Mouse (Mus musculus): ENCODE measurements at regions not wholly inside any gene's neighbourhood (a gene's known extent, or its start where the extent isn't known, plus 50 kb on each side); places are given as distances from the start of the nearest gene placed in this dataset.
A peak's percentile ranks its signal among the peaks of the same experiment; 100 is the strongest.

DNA sequence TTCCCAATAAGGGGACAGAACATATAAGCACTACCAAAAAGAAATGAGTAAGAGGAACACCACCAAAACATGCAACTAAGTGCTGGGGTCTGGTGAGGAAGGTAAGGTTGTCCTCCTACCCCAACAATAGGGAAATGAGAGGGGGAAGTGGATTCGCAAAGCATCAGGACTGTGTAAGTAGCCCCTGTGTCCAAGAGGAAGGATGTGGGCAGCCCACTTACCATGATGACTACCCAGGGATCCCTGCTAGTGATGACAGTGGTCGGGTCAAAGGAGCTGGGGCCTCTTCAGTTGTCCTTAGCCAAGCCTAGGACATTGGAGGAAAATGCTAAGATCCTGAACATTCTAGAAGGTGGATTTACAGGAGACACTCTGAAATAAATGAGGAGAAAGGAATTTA lies 109.1 kb upstream of the Gls start:
- no peaks in the 10 kb centered on the region for H3K36me3 ChIP-seq (ENCODE audit: control insufficient read depth, insufficient read depth, low read length)
- TF ChIP-seq POLR2A (IDR thresholded peaks at IDR 0.05; ENCODE audit: insufficient read depth, low read depth, low read length) (no peak), CTCF (IDR thresholded peaks at IDR 0.05) (no peak), EP300 (IDR thresholded peaks at IDR 0.05; ENCODE audit: insufficient read depth, low read depth, low read length) (no peak)
- no peaks in the 10 kb centered on the region for H3K4me1 ChIP-seq (ENCODE audit: control insufficient read depth, insufficient read depth, low read length)
- H3K4me3 ChIP-seq = no peak overlapping the region
- DNase-seq = no peak
- no peaks in the 10 kb centered on the region for H3K79me2 ChIP-seq (replicated peaks; ENCODE audit: control insufficient read depth, insufficient read depth, low read length)
- intact Hi-C loops (cut with DNase I) = no loop called here
- no peak overlapping the region for H3K9ac ChIP-seq (ENCODE audit: low read depth, low read length)
- H3K27ac ChIP-seq = no peak overlapping the region
- H3K27me3 ChIP-seq (ENCODE audit: control insufficient read depth, insufficient read depth, low read length) = no peaks in the 10 kb centered on the region
- WGBS = 67% methylated on average over 2 of the region's 2 CpGs

DNA sequence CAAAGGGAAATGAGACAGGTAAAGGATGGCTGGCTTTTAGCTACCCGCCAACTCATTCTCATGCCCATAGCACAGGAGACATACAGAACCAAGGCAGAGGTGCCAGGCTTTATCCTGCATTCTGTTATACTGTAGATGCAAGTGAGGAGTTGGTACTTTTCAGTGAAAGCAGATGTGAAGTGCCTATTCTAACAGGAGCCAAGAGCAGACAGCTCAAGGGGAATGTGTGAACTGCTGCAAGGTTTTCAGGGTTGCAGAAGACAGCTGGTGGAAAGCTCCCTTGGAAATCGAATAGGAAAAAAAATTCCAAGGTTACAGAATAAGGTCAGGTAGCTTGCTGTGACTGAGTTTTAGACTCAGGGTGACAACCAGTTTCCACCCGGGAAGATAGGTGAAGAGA lies 105.7 kb upstream of the Gls start:
- no peaks in the 10 kb centered on the region for H3K27me3 ChIP-seq (ENCODE audit: control insufficient read depth, insufficient read depth, low read length)

DNA sequence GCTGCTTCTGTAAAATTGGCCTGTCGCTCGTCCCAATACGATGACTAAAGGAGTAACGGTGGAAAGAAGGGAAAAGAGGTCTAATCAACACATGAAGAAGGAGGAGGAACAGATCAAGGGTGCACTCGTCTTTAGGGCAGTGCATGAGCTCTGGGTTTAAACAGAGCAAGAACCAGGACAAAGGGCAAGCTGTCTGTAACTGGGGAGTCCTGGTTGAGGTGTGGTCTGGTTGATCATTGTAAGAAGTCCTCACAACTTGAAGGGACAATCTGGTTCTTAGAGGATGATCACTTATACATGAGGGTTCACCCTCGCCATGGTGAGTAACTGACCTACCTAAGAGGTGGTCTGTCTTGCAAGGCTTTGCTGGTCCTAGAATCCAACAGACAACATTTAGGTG lies 105.2 kb upstream of the Gls start:
- 84% methylated on average over 6 of the region's 6 CpGs for WGBS
- intact Hi-C loops (cut with DNase I) = no loop called here
- Histone ChIP-seq H3K36me3 (ENCODE audit: control insufficient read depth, insufficient read depth, low read length) (no peaks in the 10 kb centered on the region), H3K9ac (ENCODE audit: low read depth, low read length) (no peak overlapping the region), H3K79me2 (replicated peaks; ENCODE audit: control insufficient read depth, insufficient read depth, low read length) (no peaks in the 10 kb centered on the region), H3K4me1 (ENCODE audit: control insufficient read depth, insufficient read depth, low read length) (no peaks in the 10 kb centered on the region), H3K27ac (no peak overlapping the region), H3K27me3 (ENCODE audit: control insufficient read depth, insufficient read depth, low read length) (no peaks in the 10 kb centered on the region), H3K4me3 (no peak overlapping the region)
- DNase-seq = no peak
- TF ChIP-seq POLR2A (IDR thresholded peaks at IDR 0.05; ENCODE audit: insufficient read depth, low read depth, low read length) = no peak
- no peak for TF ChIP-seq CTCF (IDR thresholded peaks at IDR 0.05)
- TF ChIP-seq EP300 (IDR thresholded peaks at IDR 0.05; ENCODE audit: insufficient read depth, low read depth, low read length) = no peak

More for the DNA sequence above, 105.7 kb upstream of the Gls start:
- Histone ChIP-seq H3K9ac (ENCODE audit: low read depth, low read length) (no peak overlapping the region), H3K36me3 (ENCODE audit: control insufficient read depth, insufficient read depth, low read length) (no peaks in the 10 kb centered on the region), H3K79me2 (replicated peaks; ENCODE audit: control insufficient read depth, insufficient read depth, low read length) (no peaks in the 10 kb centered on the region), H3K27ac (no peak overlapping the region), H3K4me3 (no peak overlapping the region), H3K4me1 (ENCODE audit: control insufficient read depth, insufficient read depth, low read length) (no peaks in the 10 kb centered on the region)
- 73% methylated on average over 3 of the region's 3 CpGs for WGBS
- intact Hi-C loops (cut with DNase I) = no loop called here
- TF ChIP-seq POLR2A (IDR thresholded peaks at IDR 0.05; ENCODE audit: insufficient read depth, low read depth, low read length) (no peak), EP300 (IDR thresholded peaks at IDR 0.05; ENCODE audit: insufficient read depth, low read depth, low read length) (no peak), CTCF (IDR thresholded peaks at IDR 0.05) (no peak)
- DNase-seq = no peak

DNA sequence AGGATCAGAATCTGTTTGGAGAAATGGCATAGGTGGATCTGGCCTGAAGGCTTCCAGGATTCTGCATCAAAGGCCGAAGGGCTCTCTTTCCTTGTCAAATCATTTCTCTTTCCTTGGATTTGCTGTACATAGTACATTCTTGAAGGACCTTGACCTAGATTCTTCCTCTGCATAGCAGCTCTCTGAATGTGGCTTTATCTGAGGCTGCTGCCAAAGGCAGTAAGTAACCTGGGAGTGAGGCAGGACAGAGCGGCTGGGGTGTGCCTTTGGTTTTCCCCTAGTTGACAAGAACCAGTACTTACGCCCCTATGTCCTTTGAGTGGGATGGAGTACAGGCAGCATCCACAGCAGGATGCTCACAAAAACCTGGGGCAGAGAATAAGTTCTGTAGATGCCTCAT lies 103.7 kb upstream of the Gls start:
- Histone ChIP-seq H3K79me2 (replicated peaks; ENCODE audit: control insufficient read depth, insufficient read depth, low read length) (no peaks in the 10 kb centered on the region), H3K9ac (ENCODE audit: low read depth, low read length) (no peak overlapping the region), H3K4me3 (no peak overlapping the region), H3K4me1 (ENCODE audit: control insufficient read depth, insufficient read depth, low read length) (no peaks in the 10 kb centered on the region), H3K36me3 (ENCODE audit: control insufficient read depth, insufficient read depth, low read length) (no peaks in the 10 kb centered on the region), H3K27ac (no peak overlapping the region), H3K27me3 (ENCODE audit: control insufficient read depth, insufficient read depth, low read length) (no peaks in the 10 kb centered on the region)
- 69% methylated on average over 3 of the region's 3 CpGs for WGBS
- TF ChIP-seq CTCF (IDR thresholded peaks at IDR 0.05) = no peak
- TF ChIP-seq POLR2A (IDR thresholded peaks at IDR 0.05; ENCODE audit: insufficient read depth, low read depth, low read length) = no peak
- TF ChIP-seq EP300 (IDR thresholded peaks at IDR 0.05; ENCODE audit: insufficient read depth, low read depth, low read length) = no peak
- DNase-seq = no peak
- intact Hi-C loops (cut with DNase I) = no loop called here

DNA sequence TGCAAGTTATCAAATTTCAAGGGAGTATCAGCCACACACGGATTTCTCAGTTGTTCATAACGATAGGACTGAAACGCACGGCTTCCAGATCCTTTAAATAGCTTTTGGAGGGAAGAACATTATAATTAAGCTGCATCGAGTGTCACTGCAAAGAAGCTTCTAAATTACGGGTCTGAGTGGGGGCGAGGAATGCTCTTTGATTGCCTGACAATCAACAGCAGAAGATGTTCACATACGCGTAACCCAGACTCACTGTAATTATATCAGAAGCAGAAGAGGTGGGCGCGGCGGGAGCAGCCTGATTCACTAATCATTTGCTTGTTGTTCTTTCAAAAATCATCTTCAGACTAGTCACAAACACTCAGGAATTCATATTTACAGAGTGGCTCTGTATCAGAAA lies 99.0 kb upstream of the Gls start:
- 70% methylated on average over 12 of the region's 12 CpGs for WGBS
- intact Hi-C loops (cut with DNase I) = no loop called here

DNA sequence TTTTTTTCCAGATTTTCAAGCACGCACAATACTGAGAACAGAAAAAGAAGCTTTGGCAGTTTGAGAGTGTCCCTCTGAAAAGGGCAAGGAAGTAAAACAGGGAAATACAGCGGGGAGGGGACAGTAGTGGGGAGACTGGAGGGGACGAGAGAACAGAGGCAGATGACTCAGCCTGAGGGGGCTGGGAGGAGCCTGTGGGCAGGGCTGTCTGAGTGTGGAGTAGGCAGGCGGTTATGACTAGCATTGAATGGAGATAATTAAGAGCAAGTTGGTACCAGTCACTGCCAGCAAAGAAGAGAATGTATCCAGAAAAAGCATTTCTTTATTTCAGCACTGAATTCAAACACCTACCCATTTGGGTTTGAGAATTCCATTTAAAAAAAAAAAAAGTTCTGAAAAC lies 98.4 kb upstream of the Gls start:
- no peaks in the 10 kb centered on the region for H3K4me1 ChIP-seq (ENCODE audit: control insufficient read depth, insufficient read depth, low read length)
- DNase-seq = peak; percentile 27 to 31
- H3K9ac ChIP-seq (ENCODE audit: low read depth, low read length) = no peak overlapping the region
- TF ChIP-seq CTCF (IDR thresholded peaks at IDR 0.05) = no peak
- H3K36me3 ChIP-seq (ENCODE audit: control insufficient read depth, insufficient read depth, low read length) = no peaks in the 10 kb centered on the region
- no peaks in the 10 kb centered on the region for H3K79me2 ChIP-seq (replicated peaks; ENCODE audit: control insufficient read depth, insufficient read depth, low read length)
- WGBS = 33% methylated on average over 4 of the region's 4 CpGs
- no peaks in the 10 kb centered on the region for H3K27me3 ChIP-seq (ENCODE audit: control insufficient read depth, insufficient read depth, low read length)
- intact Hi-C loops (cut with DNase I) = no loop called here
- H3K27ac ChIP-seq = no peak overlapping the region
- no peak overlapping the region for H3K4me3 ChIP-seq

More for the DNA sequence above, 99.0 kb upstream of the Gls start:
- Histone ChIP-seq H3K79me2 (replicated peaks; ENCODE audit: control insufficient read depth, insufficient read depth, low read length) (no peaks in the 10 kb centered on the region), H3K9ac (ENCODE audit: low read depth, low read length) (no peak overlapping the region), H3K27ac (no peak overlapping the region), H3K4me1 (ENCODE audit: control insufficient read depth, insufficient read depth, low read length) (no peaks in the 10 kb centered on the region), H3K36me3 (ENCODE audit: control insufficient read depth, insufficient read depth, low read length) (no peaks in the 10 kb centered on the region), H3K27me3 (ENCODE audit: control insufficient read depth, insufficient read depth, low read length) (no peaks in the 10 kb centered on the region), H3K4me3 (no peak overlapping the region)
- no peak for DNase-seq
- TF ChIP-seq EP300 (IDR thresholded peaks at IDR 0.05; ENCODE audit: insufficient read depth, low read depth, low read length) (no peak), POLR2A (IDR thresholded peaks at IDR 0.05; ENCODE audit: insufficient read depth, low read depth, low read length) (no peak), CTCF (IDR thresholded peaks at IDR 0.05) (no peak)

Measured in heart, adult 2 months (tissue).